Mouse (Mus musculus) gastrocnemius, adult 18-20 months (tissue): ENCODE measurements at regions not wholly inside any gene's neighbourhood (a gene's known extent, or its start where the extent isn't known, plus 50 kb on each side); places are given as distances from the start of the nearest gene placed in this dataset.

Source experiments
- DNase-seq: peaks from one replicate; pipeline ENCODE4 v3.0.0; 2021; ENCODE audit warnings: low spot score

DNA sequence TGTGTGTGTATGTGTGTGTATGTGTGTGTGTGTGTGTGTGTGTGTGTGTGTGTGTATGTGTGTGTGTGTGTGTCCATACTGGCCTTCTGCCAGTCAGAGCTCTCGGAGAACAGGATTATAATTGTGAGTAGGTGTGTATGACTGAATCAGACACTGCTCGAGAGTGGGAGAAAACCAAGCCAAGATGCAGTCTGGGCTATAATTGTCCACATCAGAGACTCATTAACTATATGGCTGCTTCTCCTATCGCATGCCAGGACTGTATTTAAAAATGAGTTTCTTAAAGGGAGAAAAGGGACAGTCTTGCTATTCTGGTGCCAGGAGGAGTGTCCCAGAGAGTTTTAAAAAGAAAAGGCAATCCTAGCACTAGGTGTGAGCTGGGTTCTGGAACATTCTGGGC lies 58.7 kb upstream of the Adpgk start:
- DNase-seq = no peak

DNA sequence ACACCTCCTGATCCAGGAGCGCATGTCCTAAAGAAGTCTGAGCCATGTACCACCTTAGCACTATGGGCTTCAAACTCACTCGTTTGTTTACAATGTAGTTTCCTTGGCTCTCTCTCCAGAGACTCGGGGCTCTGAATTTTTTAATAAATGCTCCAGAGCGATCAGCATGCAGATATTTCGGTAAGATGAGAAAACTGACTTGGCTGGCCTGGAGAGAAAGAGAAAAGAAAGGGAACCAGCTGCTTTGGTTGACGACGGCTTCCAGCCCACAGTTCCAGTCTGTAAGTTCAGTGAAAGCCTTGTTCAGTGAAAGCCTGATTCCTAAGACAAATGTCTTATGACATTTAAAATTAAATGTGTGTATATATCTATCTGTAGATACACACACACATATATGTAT lies 59.4 kb upstream of the Adpgk start:
- DNase-seq = no peak

DNA sequence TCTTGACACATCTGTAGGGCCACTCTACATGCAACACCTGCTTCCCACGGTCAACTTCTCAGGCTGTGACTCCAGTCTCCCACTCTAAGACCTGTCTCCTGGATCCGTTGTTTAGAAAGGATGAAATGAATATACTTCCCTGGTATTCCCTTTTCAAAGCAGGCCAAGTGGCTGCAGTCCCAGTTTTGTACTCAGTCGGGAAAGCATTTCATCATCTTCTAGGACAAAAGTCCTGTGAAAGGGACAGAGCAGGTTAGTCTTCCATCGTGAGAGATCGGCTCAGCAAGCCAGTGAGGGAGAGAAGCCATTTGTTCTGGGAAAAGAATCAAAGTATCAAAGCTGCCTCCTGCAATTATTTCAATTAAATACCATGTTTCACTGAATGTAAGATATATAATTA lies 60.2 kb upstream of the Adpgk start:
- no peak for DNase-seq

DNA sequence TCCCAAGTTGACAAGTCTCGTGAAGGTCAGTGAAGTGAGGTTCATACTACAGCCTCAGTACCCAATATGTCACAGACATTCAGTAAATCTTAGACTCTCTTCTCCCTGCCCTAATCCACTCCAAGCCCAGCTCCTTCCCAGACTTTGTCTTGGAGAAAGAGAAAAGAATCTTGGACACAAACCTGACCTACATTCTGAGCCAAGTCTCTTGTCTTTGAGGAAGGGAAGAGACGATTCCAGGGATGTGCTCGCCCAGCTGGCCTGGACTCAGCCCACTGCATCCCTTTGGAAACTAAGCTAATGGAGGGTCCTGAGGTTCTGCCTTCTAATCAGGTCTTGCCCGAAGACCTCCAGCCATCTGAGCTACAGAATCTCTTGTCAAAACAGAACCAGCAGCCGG lies 61.2 kb upstream of the Adpgk start:
- DNase-seq = peak; percentile 45

DNA sequence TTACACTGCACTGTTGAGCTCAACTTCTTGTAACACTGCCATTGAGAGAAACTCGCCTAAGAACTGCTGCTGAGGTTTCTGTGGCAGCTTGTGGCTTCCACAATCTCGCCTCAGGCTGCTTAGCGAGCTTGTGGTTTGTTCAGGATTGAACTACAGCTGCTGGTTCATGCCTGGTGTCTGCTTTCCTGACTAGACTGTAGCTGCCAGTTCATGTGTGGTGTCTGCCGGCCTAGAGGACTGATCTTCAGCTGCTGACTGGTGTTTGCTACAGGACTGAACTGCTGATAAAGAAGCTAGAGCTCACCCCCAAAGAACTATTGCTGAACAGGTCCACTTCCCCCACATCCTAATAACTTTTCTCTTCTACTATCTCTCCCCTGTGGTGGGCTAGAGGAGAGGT lies 63.4 kb upstream of the Adpgk start:
- no peak for DNase-seq

DNA sequence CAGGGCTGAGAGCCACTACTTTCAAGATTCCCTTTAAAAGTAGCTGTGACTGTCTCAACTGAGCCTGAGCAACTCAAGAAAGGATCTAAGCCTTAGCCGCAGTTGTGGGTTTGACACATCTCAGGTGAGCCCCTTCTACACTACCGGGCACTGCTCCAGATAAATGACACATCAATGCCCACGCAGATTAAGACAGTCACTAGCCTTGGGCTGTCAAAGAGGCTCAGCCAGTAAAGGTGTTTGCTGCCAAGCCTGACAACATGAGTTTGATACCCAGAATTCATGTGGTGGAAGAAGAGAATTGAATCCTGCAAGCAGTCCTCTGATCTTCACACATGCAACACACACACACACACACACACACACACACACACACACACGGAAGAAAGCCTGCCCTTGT lies 65.0 kb upstream of the Adpgk start:
- DNase-seq = no peak

DNA sequence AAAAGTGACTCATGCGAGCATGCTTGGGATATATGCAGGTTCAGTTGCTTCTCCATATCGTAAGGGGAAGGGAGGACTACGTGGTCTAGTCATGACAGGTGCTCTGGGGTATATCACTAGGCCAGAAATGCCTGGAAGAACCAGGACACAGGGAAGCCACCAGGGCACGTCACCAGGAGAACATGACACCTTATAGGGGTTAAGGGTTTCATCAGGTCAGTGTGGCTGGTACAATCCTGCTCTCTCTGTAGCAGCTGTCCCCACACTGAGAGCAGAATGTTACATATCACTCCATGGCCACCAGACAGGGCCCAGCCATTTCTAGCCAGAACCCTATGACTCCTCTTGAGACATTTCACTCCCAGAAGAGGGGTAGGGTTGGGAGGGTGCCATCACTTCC lies 72.1 kb upstream of the Adpgk start:
- DNase-seq = peak; percentile 76

DNA sequence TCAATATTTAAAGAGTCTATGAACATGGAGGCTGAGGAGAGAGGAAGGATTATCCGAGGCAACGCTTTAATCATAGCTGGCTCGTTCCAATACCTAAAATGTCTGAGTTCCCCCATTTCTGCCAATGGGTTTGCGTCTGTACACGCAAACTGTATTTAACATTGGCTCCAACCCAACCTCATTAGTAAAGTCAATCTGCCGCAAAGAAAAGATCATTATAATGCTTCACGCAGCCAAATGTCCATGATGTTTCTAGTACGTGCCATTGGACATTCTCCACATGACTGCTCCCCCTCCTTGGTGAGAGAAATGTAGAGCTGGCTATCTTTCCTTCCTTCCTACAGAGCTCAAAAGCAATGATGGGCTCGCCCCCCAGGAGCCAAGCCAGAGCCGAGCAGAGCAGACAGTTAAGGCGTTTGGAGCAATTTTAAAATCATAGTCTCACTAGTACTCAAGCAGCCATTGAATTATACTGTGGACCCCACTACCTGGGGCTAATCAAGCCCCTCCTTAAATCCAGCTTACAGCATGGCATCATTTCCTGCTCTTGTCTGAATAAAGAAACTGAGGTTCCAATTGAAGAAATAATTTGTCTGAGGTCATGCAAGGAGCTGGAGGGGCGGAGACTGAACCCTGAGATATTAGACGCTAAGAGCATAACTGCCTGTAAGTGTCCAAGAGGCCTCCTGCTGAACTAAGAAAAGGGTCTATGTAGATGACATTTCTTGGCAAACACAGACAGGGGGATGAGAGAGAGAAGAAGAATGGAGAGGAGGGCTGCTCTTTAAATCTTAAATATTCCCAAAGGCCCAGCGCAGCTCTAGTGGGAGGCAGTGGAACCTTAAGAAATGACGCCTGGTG lies 88.5 kb upstream of the Adpgk start:
- no peak for DNase-seq

DNA sequence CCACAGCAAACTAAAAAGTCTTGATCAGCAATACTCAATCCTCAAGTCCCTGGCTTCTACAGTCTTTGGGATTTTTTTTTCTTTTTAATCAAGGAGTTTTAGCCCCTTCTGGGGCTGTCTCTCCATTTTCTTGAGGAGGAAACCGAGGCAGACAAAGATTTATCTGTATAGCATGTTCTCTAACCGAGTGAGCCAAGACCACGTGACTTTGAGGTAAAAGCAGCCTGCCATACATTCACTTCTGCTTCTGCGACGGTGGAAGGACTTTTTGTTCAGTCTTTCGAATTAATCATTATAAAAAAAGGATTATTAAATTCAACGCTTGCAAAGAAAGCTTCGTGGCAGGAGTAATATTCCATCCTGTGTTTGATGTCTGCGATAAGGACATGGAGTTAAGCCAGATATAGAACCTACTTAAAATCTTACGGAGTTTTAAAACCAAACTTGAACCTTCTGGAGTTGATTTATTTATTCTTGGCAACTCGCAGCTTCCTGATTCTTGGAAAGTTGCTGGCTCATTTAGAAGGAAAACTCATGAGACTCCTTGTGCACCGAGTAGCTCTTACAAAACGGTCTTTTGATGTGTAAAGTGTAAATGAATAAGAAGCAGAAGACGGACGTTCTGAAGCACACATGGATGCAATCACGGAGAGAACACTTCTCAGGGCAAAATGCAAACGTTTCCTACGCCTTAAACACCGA lies 91.7 kb upstream of the Adpgk start:
- no peak for DNase-seq

DNA sequence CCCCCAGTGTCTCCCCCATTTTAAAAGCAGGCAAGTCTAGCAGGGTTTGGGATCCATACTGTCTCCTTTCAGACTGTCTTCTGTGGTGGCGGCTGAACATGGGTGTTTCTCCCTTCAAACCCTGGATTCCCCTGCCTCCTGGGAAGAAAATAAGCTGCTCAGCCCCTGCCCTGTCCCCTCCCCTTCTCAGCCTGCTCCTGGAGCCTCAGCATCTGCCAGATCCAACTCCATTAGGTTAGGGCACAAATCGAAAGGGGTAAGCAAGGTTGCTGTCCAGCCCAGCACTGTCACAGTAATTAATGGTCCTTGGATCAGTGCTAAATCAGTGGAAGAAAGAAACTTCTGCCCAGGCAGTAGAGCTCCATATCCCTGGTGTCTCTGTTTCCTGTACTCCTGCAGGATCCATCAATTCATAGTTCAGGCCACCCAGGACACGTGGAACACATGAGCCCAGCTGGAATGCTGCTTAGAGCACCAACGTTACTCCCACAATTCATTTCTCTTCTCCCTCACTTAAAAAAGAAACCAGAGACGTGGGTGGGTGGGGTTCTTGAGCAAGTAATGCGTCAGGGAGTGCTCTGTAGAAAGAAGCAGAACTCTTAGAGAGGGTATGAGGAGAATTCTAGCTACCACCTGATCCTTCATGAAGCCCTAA lies 93.0 kb upstream of the Adpgk start:
- DNase-seq = no peak

DNA sequence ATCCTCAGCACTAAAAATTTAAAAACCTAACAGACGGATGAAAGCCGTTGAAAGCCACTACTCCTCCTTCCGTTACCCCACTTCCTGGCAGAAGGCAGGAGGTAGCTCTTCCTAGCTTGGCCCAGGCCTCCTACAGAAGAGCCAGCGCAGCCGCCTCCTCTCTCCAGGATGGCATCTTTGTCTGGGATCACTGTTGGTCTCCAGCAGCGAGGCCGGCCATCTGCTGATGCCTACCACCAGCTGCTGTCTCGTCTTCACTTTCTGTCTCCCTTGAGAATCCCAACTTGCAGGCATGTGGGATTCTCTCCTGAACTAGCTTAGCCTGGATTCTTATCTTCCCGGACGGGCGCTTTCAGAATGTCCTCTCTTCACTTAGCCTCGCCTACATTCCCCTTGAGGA lies 93.9 kb upstream of the Adpgk start:
- DNase-seq = no peak

DNA sequence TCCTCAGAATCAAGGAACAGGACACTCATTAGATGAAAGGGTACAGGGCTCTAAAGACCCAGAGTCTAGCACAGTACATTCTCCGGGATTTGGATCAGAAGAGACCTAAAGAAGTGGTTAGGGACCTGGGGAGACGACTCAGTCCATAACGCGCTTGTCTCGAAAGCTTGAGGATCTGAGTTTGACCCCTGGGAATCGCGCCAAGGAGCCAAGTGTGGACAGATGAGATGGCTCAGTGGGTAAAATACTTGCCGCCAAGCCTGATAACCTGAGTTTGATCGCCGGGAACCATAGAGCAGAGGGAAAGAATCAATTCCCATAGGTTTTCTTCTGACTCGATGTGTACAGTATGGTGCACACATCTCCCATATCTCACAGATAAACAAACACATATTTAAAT lies 97.4 kb upstream of the Adpgk start:
- no peak for DNase-seq

DNA sequence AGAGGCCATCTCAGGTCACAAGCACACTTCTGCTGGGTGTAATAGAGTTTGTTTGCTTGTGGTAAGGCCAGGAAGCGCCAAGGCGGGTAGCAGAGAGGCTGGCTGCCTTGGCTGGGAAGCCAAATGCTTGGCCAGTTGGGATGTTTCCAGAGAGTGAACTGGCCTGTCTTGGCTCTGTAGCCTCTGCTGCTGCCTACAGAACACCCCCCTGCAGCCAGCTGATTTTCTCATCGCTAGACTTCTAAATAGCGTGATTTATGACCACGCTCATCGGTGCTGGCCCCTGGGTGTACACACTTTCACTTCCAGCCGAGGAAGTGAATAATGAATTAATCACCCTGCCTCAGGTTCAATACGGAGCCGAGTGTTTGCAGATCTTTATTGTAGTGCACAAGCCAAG lies 102.2 kb upstream of the Adpgk start:
- DNase-seq = peak; percentile 86

DNA sequence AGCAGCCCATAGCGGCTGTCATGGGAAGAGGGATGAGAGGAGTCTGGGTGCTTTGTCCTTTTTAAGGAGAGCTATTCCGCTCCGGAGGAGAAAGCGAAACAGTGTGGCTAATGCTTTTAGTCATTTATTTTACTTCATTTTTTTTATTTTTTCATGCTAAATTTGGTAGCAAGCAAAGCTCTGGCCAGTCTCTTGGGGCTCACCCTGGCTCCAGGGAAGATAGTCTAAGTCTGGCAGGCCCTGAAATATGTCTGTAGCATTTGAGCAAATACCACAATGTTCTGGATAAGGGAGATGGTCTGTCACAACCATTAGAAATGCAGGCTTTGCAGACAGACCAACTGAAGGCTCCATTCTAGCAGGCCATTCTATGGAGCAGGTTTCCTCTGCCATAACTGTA lies 102.9 kb upstream of the Adpgk start:
- DNase-seq = peak; percentile 25

DNA sequence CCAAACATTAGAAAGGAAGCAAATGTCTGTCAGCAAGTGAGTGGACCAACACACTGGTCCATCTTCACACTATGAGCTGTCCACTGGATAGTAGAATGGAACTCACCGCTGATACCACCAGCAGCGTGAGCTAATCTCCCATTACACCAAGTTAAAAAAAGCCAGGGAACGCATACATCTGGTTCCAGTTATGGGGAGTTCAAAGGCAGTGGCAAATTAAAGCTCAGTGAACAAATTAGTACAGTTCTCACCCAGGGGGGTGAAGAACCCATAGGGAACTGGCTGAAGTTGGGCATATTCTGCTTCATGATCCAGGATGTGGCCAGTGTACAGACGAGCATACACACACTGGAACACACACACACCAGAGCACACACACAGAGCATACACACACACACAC lies 105.0 kb upstream of the Adpgk start:
- DNase-seq = no peak

DNA sequence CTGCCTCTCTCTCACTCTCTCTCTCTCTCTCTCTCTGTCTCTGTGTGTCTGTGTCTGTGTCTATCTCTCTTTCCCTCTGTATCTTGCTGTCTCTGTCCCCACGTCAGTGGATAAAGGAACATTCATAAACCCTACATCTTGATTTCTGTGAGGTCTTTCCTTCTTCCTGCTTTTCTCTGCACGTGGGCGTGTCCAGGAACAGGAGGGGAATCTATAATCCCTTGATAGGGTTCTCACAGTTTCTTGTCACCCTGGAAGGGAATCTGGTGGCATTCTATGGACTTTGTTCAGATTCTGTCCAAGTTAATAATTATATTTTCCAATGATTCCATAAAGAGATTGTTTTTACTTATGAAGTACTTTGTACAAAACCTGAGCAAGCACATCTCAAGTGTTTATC lies 107.3 kb upstream of the Adpgk start:
- no peak for DNase-seq

DNA sequence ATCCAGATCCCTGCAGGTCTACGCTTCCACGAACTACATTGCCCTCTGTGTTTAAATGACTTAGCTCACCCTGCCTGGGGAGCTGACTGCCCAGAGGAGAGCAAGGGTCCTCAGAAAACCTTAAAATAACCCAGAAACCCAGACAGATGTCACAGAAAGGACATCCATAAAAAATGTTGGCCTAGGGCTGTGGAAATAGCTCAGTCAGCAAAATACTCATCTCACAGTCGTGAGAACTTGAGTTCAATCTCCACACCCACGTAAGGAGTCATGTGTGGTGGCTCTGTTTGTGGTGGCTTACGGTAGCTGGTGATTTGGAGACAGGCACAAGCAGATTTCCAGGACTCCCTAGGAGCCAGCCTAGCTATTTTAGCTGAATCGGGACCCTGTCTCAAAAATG lies 108.5 kb upstream of the Adpgk start:
- DNase-seq = no peak

DNA sequence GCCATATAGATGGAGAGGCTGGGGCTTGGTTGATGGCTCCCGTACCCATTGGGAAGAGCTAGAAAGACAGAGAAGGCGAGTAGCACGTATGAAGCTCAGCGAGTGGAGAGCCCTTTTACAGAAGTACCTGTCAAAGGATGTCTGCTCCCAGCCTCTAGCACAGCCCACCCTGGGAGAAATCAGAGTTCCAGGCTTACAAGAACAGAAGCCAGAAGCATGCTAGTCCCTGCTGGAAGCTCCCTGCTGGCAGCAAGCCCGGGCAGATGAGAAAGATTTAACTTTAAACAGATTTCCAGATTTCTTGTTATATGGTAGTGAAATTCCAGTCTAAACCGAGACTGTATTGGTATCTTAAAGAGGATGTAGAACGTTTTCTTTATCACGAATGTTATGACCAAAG lies 108.9 kb upstream of the Adpgk start:
- no peak for DNase-seq

DNA sequence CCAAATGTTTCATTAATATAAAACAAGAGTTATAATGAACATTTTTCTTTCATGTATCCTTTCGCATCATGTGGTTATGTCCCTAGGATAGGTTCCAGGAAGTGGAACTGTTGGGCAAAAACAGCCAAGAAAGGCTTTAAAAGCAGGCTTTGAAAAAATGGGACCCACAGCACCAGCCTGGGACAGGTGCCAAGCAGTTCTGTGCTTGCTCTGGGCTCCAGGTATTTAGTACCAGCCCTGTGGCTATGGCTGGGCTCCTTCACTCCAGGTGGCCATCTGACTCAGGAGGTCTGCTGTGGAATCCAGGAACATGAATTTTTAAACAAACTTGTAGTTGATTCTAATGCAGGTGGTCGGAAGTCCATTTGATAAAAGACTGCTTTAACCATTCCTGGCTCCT lies 119.8 kb upstream of the Adpgk start:
- DNase-seq = no peak

DNA sequence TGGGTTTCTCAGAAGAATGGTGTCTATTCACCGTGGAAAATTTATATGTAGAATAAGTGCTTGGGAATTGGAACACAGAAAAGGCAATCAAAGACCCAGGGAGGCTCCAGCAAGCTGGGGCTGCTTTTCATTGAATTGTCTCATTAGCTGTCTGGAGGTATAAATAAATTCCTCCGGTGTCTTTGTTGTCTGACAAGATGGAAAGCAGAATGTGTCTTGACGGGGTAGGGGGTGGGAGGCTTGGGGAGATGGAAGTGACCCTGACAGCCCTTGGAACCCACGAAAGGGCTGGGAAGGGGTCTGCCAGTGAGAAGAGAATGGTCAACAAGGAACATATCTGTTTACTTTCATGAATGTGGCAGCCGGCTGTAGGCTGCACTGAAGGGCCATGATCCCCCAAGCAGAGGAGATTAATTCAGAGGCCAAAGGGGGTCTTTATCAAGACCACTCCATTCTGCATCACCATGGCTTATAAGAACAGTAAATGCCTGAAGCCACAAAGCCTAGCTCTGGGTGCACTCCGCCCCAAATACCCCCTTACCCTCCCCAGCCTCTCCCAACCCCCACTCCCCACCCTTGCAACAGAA lies 127.2 kb upstream of the Neo1 start:
- no peak for DNase-seq

DNA sequence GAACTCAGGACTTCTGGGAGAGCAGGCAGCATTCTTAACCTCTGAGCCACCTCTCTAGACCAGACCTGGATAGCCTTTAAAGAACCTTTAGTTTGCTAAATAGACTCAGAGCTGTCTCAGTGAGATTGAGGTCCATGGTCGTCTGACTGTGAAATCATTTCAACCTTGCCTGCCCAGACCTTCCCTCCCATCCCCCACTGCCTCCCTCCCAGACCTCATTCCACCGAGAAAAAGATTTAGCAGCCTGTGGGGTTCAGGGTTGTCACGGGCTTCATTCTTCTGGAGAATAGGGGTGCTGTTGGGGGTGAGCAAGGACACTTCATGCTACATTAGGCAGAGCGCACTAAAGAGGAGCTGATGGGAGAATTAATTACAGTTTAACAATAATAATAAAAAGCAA lies 126.7 kb upstream of the Neo1 start:
- DNase-seq = no peak

DNA sequence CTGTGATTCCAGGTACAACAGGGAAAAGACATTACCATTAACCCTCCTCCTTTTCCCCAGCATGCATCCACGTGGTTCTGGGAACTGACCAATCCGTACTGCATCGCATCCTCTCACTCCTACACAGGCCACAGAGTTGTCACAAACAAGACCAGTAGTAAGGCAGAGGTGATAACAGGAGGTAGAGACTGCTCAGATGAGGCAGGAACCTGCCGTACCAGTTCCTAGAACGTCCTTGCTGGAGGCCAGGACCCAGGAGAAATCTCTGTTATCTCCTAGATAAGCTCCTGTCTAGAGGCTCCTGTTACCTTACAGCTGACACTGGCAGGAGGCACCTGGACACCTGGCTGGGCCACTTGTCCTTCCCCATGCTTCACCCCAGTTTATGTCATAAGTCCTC lies 121.4 kb upstream of the Neo1 start:
- no peak for DNase-seq
